In genomic region chr6:145923594-145923993, GRCm38 (mm10) we compare ENCODE assay signal across 26 mouse cellular contexts.
"Had no signal": no experiment of that assay in that cellular context is flagged by ENCODE, and none has a peak within 500 bp of the region (broad histone marks: within the 10 kb centered on the region; RNA-seq: fewer than 3 reads in every experiment).

No protein-coding gene starts in this region.

- H3K4me1 ChIP-seq: hindbrain, embryonic 13.5 days; hindbrain, embryonic 15.5 days; limb, embryonic 15.5 days; liver, embryonic 12.5 days had no signal

- H3K4me3 ChIP-seq: heart, adult 2 months; heart, embryonic 13.5 days; heart, embryonic 15.5 days; hindbrain, embryonic 13.5 days; hindbrain, embryonic 15.5 days; kidney, embryonic 15.5 days; limb, embryonic 12.5 days; limb, embryonic 15.5 days; liver, embryonic 12.5 days had no signal

- H3K9me3 ChIP-seq: heart, embryonic 13.5 days; heart, embryonic 15.5 days; hindbrain, embryonic 13.5 days; hindbrain, embryonic 15.5 days; kidney, embryonic 15.5 days; limb, embryonic 12.5 days; limb, embryonic 15.5 days; liver, embryonic 12.5 days had no signal

- ATAC-seq: hindbrain, postnatal 0 days; intestine, embryonic 16.5 days; liver, embryonic 12.5 days had no signal

- DNase-seq: gastrocnemius, postnatal 14 days; gastrocnemius, postnatal 36 days; heart, adult 11 months; heart, adult 2 months; heart, postnatal 14 days; heart, postnatal 36 days; kidney, adult 11 months; kidney, adult 2 months; kidney, adult 9 months; kidney, postnatal 14 days; kidney, postnatal 36 days; layer of hippocampus, adult 9-11 months; layer of hippocampus, postnatal 36 days; left cerebral cortex, postnatal 4 days had no signal

- H3K4me2 ChIP-seq: heart, embryonic 11.5 days; heart, embryonic 13.5 days; heart, embryonic 15.5 days; hindbrain, embryonic 13.5 days; hindbrain, embryonic 15.5 days; kidney, embryonic 15.5 days; limb, embryonic 12.5 days; limb, embryonic 15.5 days; liver, embryonic 12.5 days had no signal

- H3K27me3 ChIP-seq: heart, embryonic 13.5 days; heart, embryonic 15.5 days; hindbrain, embryonic 13.5 days; hindbrain, embryonic 15.5 days; kidney, embryonic 15.5 days; limb, embryonic 12.5 days; limb, embryonic 15.5 days had no signal

- H3K9ac ChIP-seq: heart, embryonic 13.5 days; heart, embryonic 15.5 days; hindbrain, embryonic 13.5 days; hindbrain, embryonic 15.5 days; kidney, embryonic 15.5 days; limb, embryonic 12.5 days; limb, embryonic 15.5 days; liver, embryonic 12.5 days had no signal

- H3K36me3 ChIP-seq: heart, embryonic 13.5 days; heart, embryonic 15.5 days; hindbrain, embryonic 13.5 days; hindbrain, embryonic 15.5 days; kidney, embryonic 15.5 days; limb, embryonic 12.5 days; limb, embryonic 15.5 days; liver, embryonic 12.5 days had no signal

- H3K27ac ChIP-seq: heart, adult 2 months; heart, embryonic 13.5 days; heart, embryonic 15.5 days; hindbrain, embryonic 13.5 days; hindbrain, embryonic 15.5 days; hindbrain, postnatal 0 days; kidney, embryonic 15.5 days; kidney, postnatal 0 days; limb, embryonic 12.5 days; limb, embryonic 15.5 days; liver, embryonic 12.5 days had no signal
